Mouse (Mus musculus): ENCODE measurements around the gene Atp2b2. TPM values are rescaled to one million over a fixed set of nuclear protein-coding genes. Genes with fewer than 3 reads are reported as not detected.
A peak's percentile ranks its signal among the peaks of the same experiment; 100 is the strongest.

The Atp2b2 gene
- polyA plus RNA-seq, 1 experiment from 2014 or later = 0.97 TPM

DNA sequence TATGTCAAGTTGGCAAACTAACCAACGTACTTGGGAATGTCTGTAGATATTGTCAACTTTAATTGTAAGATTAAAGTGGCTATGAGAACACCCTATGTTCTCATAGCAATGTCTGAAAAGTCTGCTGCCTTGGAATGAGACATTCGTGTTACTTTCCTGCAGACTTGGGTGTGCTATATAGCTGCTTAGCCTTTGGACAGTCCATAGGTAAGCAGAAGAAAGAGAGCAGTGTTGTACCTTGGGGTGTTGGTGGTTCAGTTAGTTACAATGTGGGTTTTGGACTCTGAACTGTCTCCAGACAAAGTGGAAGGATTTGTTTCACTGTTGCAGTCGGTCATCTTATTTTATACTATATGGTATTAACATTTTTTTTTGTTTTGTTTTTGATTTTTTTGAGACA lies 329.7 kb downstream of the Atp2b2 start:
- 92% methylated on average over 3 of the region's 3 CpGs for WGBS
- Histone ChIP-seq H3K9me3 (replicated peaks; ENCODE audit: control insufficient read depth, low read length) (no peaks in the 10 kb centered on the region), H3K4me3 (replicated peaks; ENCODE audit: low read length) (no peak overlapping the region), H3K27ac (ENCODE audit: low read length) (no peak overlapping the region), H3K4me1 (ENCODE audit: control insufficient read depth, insufficient read depth, low read length) (no peaks in the 10 kb centered on the region), H3K36me3 (ENCODE audit: control insufficient read depth, insufficient read depth, low read length) (peaks cover 22% of the 10 kb centered on the region), H3K4me2 (ENCODE audit: low read depth, low read length) (no peak overlapping the region), H3K9ac (ENCODE audit: low read length) (no peak overlapping the region), H3K27me3 (ENCODE audit: control insufficient read depth, insufficient read depth, low read length) (no peaks in the 10 kb centered on the region)
- no peak for ATAC-seq (ENCODE audit: insufficient read depth, low FRiP score)

GRCm38 (mm10) chr6:113697222-113698205 lies 344.9 kb downstream of the Atp2b2 start:
- ATAC-seq (ENCODE audit: insufficient read depth, low FRiP score) = no peak; the same call in 1 of the 2 replicates
- H3K36me3 ChIP-seq (ENCODE audit: control insufficient read depth, insufficient read depth, low read length) = peaks cover 10% of the 10 kb centered on the region; the same call in 1 of the 2 replicates
- peak overlapping the region; percentile 93 for H3K27ac ChIP-seq (ENCODE audit: low read length)
- peaks cover 21% of the 10 kb centered on the region for H3K4me1 ChIP-seq (ENCODE audit: control insufficient read depth, insufficient read depth, low read length)
- peak overlapping the region; percentile 90 for H3K9ac ChIP-seq (ENCODE audit: low read length)
- peak overlapping the region; percentile 96 for H3K4me2 ChIP-seq (ENCODE audit: low read depth, low read length)
- peak overlapping the region; percentile 95 for H3K4me3 ChIP-seq (replicated peaks; ENCODE audit: low read length)
- under 1% methylated on average over 89 of the region's 113 CpGs for WGBS
- no peaks in the 10 kb centered on the region for H3K27me3 ChIP-seq (ENCODE audit: control insufficient read depth, insufficient read depth, low read length)
- no peaks in the 10 kb centered on the region for H3K9me3 ChIP-seq (replicated peaks; ENCODE audit: control insufficient read depth, low read length)

DNA sequence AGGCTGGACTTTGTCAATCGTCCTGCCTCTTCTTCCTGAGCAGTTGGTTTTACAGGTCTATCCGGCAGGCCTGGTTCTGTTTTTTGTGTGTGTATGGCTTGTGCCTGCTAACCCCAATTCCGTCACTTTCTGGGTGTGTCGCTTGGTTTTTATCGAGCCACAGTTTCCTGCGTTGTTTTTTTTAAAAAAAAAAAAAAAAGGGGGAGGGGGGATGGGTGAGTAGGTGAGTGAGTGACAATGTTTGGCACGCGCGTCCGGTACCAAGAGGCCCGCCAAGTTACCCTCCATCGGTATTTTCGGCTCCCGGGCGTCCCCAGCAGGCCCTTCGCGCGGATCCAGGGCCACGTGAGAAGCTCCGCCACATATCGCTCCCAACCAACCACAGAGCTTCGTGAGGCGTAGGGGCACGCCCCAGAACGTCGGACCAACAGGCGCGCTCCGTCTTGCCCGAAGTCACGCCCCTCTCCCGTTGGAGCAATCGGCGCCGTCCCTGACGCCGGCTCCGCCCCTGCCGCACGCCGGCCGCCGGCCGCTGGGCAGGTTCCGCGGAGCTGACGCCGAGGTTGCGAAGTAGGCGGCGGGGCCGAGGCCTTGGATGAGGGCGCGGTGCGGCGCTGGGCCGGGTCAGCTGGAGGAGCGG lies 345.7 kb downstream of the Atp2b2 start, which contains the start of gene Tatdn2:
Gene Tatdn2, plus strand, starts transcription at position 469 of the 640 bp plus-strand sequence.
- Histone ChIP-seq H3K9ac (ENCODE audit: low read length) (peak within 1 kb of the TSS; percentile 90), H3K36me3 (ENCODE audit: control insufficient read depth, insufficient read depth, low read length) (peaks cover 2% of the 10 kb centered on the region; the same call in 1 of the 2 replicates), H3K27me3 (ENCODE audit: control insufficient read depth, insufficient read depth, low read length) (no peaks in the 10 kb centered on the region), H3K4me3 (replicated peaks; ENCODE audit: low read length) (peak within 1 kb of the TSS; percentile 95), H3K4me2 (ENCODE audit: low read depth, low read length) (peak within 1 kb of the TSS; percentile 96), H3K9me3 (replicated peaks; ENCODE audit: control insufficient read depth, low read length) (no peaks in the 10 kb centered on the region), H3K4me1 (ENCODE audit: control insufficient read depth, insufficient read depth, low read length) (peaks cover 21% of the 10 kb centered on the region), H3K27ac (ENCODE audit: low read length) (peak within 1 kb of the TSS; percentile 93)
- ATAC-seq (ENCODE audit: insufficient read depth, low FRiP score) = peak; percentile 99
- under 1% methylated on average over 58 of the region's 58 CpGs for WGBS

GRCm38 (mm10) chr6:113695766-113696355 lies 346.6 kb downstream of the Atp2b2 start:
- Histone ChIP-seq H3K27me3 (ENCODE audit: control insufficient read depth, insufficient read depth, low read length) (no peaks in the 10 kb centered on the region), H3K27ac (ENCODE audit: low read length) (peak overlapping the region; percentile 93), H3K4me3 (replicated peaks; ENCODE audit: low read length) (peak overlapping the region; percentile 95), H3K4me2 (ENCODE audit: low read depth, low read length) (peak overlapping the region; percentile 56), H3K9me3 (replicated peaks; ENCODE audit: control insufficient read depth, low read length) (no peaks in the 10 kb centered on the region), H3K4me1 (ENCODE audit: control insufficient read depth, insufficient read depth, low read length) (peaks cover 24% of the 10 kb centered on the region), H3K36me3 (ENCODE audit: control insufficient read depth, insufficient read depth, low read length) (no peaks in the 10 kb centered on the region), H3K9ac (ENCODE audit: low read length) (peak overlapping the region; percentile 58)
- ATAC-seq (ENCODE audit: insufficient read depth, low FRiP score) = no peak
- 45% methylated on average over 4 of the region's 4 CpGs for WGBS

- WGBS = 67% methylated on average over 1 of the region's 1 CpGs
- Histone ChIP-seq H3K36me3 (ENCODE audit: control insufficient read depth, insufficient read depth, low read length) (no peaks in the 10 kb centered on the region), H3K9me3 (replicated peaks; ENCODE audit: control insufficient read depth, low read length) (no peaks in the 10 kb centered on the region), H3K4me1 (ENCODE audit: control insufficient read depth, insufficient read depth, low read length) (peaks cover 30% of the 10 kb centered on the region), H3K9ac (ENCODE audit: low read length) (no peak overlapping the region), H3K27me3 (ENCODE audit: control insufficient read depth, insufficient read depth, low read length) (no peaks in the 10 kb centered on the region), H3K27ac (ENCODE audit: low read length) (no peak overlapping the region), H3K4me2 (ENCODE audit: low read depth, low read length) (no peak overlapping the region), H3K4me3 (replicated peaks; ENCODE audit: low read length) (no peak overlapping the region)
- ATAC-seq (ENCODE audit: insufficient read depth, low FRiP score) = no peak
Measured at GRCm38 (mm10) chr6:113695203-113695602, 347.2 kb downstream of the Atp2b2 start.

Small RNA genes within 50 kb of the gene (microRNA-seq; reads per million reads assigned to microRNA genes)
- gene Mir7042 = not detected

Other genes starting within 250 kb of the Atp2b2 start
- gene Slc6a11, start 88.6 kb upstream of the Atp2b2 start, polyA plus RNA-seq (2015; fragmentation: Nextera tagmentation; extraction: Ambion mirVana) = 0.79 and 1.3 TPM in 2 replicates
- 0.26 TPM in 1 of 2 replicates, not detected in the other for gene Slc6a1, start 240.0 kb upstream of the Atp2b2 start, polyA plus RNA-seq (2015; fragmentation: Nextera tagmentation; extraction: Ambion mirVana)